Mouse (Mus musculus): ENCODE measurements around the gene AI661453. TPM values are rescaled to one million over a fixed set of nuclear protein-coding genes. Genes with fewer than 3 reads are reported as not detected.
"Not testable (repeated sequence)": the region's sequence is repeated elsewhere in the genome, so short reads cannot be mapped to it uniquely, and the experiment has no call there.

AI661453 gene
- 1 to 10 TPM; 2.7 to 4.4 TPM for total RNA-seq (2021)
- long read RNA-seq, experiment 1, partial matches to known transcripts, result 1 of 1 reads
- long read RNA-seq, experiment 1, other reads (novel, unspliced or antisense), result 0 of 1 reads
- long read RNA-seq, experiment 2, result 0 reads

GRCm38 (mm10) chr17:47436156-47436906, at the start of gene AI661453:
Gene AI661453 (plus strand): TSS chr17:47436615.
- DNase-seq (ENCODE audit: low spot score in 2 of 2), result no peak

DNA sequence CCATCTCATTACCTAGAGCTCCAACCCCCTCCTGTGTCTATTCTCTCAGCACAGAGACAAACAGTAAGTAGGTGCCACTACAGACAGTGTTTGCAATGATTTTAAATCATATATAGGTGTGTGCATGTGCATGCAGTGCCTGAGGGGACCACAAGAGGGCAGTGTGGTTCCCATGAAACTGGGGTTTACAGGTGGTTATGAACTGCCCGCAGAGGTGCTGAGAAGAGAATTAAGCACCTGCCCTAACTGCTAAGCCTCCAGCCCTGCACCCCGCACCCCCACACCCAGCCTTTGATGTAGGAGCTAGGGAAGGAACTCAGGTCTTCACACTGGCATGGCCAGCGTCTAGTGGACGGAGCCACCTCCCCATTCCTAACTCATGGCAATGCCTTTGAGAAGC, 49.8 kb upstream of the AI661453 start:
- DNase-seq (ENCODE audit: low spot score in 2 of 2), result peak in 1 of 2 experiments; percentile 39

DNA sequence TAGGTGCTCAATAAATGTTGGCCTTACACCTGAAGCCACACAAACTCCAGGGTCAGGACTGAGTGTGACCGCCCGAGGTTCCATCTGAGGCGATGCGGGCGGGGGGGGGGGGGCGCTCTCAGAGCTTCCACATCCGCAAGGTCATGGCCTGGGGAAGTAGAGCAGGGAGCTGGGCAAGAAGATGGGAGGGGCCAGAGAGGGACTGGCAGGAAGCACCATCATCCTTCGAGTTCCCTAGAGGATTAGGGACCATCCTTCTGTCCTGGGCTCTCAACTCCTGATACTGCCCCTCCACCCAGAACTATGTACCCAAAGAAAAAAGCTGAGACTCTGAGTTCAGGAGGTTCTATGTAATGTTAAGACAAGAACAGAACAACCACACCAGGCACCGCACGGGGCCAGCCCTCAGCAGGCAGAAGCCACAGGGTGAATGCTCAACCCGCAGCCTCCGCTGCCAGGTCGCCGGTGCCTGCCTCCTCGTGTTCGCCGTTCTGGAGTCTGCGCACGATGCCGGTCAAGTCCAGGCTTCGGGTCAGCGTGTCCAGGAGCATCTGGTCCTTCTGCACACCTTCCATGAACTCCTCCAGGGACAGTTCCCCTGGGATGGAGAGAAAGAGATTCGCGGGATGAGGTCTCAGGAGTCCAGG, 42.1 kb upstream of the AI661453 start:
- no peak for DNase-seq (ENCODE audit: low spot score in 2 of 2)

DNA sequence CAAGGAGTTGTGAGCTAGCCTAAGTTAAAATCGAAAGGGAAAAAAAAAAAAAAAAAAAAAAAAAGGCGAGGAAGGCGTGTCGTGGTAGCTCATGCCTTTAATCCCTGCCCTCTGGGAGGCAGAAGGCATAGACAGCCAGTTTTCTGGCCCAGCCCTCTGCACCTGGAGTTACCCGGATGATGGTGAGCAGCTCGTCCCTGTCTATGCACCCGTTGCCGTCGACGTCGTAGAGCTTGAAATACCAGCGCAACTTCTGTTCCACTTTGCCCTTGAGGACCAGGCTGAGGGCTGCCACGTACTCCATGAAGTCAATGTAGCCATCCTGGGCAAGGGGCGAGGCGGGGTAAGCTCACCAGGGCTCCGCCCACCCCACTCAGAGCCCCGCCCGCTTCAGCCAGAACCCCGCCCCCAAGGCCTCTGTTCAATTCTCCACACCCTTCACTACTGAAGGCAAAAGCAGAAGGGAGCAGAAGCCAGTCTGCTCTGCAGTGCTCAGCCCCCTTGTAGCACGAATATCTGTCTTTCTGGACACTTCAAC, 41.0 kb upstream of the AI661453 start:
- peak; percentile 20 to 26 for DNase-seq (ENCODE audit: low spot score in 2 of 2)

DNA sequence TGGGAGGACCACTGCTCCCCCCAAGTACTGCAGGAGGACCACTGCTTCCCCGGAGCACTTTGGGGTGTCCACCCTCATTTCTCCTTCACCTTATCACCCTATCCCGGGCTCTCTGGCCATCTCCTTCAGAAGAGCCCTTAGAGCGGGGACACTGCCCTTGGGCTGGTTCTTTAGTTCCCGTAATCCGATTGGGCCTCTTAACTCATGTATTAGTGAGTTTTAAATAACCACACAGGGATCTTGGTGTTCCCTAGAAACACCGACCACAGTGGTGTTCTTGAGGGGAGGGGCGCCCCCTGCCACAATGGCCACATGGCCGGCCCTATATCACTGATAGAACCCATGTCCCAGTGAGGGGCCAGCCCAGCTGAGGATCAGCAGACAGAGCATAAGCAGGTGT, 37.3 kb upstream of the AI661453 start:
- no peak for DNase-seq (ENCODE audit: low spot score in 2 of 2)

GRCm38 (mm10) chr17:47400451-47400850, 36.0 kb upstream of the AI661453 start, which contains the start of gene Guca1a:
Gene Guca1a (minus strand): TSS chr17:47400584.
- no peak for DNase-seq (ENCODE audit: low spot score in 2 of 2)

GRCm38 (mm10) chr17:47407717-47408557, 28.5 kb upstream of the AI661453 start:
- DNase-seq (ENCODE audit: low spot score in 2 of 2), result no peak

- DNase-seq (ENCODE audit: low spot score in 2 of 2), result peak; percentile 38 to 49
Measured at GRCm38 (mm10) chr17:47408558-47408898, 27.9 kb upstream of the AI661453 start.

DNA sequence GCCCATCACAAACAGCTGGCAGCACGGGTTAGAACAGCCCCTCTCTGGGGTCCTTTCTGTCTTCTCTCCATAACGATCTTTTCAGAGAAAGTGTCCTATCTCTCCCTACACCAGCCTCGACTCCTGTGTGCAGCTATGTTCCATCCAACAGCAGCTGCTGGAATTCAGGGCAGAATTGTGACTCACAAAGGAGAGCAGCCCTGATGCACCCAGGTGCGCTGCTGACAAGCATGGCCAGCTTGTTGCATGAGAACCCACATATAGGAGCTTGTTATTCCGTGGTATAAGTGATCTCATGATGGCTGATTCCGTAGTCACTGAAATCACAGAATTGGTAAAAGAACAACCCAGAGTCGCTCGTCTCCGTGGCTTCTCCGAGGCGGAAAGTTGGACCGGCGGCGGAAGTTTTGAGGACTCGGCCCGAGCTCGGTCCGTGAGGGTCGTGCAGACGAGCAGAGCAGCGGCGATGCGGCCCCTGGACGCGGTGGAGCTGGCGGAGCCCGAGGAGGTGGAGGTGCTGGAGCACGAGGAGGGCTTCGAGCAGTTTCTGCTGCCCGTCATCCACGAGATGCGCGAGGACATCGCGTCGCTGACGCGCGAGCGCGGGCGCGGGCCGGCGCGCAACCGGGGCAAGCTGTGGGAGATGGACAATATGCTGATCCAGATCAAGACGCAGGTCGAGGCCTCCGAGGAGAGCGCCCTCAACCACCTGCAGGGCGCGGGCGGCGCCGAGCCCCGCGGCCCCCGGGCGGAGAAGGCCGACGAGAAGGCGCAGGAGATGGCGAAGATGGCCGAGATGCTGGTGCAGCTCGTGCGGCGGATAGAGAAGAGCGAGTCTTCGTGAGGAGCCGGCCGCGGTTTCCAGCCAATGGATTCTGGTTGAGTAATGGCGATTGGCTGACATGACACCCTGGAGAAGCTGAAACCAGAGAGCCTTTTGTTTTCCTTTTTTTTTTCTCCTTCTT, 26.2 kb upstream of the AI661453 start:
- DNase-seq (ENCODE audit: low spot score in 2 of 2), result not testable (repeated sequence)

- no peak for DNase-seq (ENCODE audit: low spot score in 2 of 2)
Measured at GRCm38 (mm10) chr17:47420195-47420594, 16.2 kb upstream of the AI661453 start.

DNA sequence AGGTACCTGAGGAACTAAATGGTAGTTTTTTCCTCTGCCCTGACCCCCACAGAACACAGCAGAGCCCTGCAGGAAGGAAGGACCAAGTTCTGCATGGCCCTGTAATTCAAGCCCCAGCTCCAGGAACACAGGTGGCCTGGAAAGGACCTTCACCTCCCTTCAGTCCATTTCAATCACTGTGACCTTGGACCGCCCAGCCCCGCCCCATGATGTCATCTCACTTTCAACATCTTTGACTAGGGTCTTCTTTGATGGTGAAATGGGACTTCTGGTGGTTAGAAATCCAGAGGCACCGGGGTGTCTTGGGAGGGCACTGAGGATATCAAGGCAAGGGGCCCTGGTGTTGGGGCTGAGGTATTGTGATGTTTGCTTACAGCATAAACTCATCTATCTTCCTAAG, 14.8 kb upstream of the AI661453 start:
- DNase-seq (ENCODE audit: low spot score in 2 of 2), result no peak

GRCm38 (mm10) chr17:47422616-47423015, 13.8 kb upstream of the AI661453 start:
- not testable (repeated sequence) for DNase-seq (ENCODE audit: low spot score in 2 of 2)

GRCm38 (mm10) chr17:47424186-47424585, 12.2 kb upstream of the AI661453 start:
- no peak for DNase-seq (ENCODE audit: low spot score in 2 of 2)

DNA sequence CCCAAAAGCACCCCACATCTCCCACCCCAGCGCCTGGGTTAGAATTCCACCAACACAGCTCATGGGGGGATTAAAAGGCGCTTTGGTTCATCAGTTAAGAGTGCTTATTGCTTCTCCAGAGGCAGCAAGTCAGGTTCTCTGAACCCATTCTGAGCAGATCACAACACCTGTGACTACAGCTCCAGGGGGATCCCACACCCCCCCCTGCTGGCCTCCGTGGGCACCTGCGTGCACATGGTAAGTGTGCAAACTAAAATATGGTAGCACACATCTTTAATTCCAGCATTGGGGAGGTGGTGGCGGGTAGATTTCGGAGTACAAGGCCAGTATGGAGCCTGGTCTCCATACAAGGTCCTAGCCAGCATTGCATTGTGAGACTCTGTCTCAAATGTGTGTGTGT, 9.1 kb upstream of the AI661453 start:
- DNase-seq (ENCODE audit: low spot score in 2 of 2), result no peak

DNA sequence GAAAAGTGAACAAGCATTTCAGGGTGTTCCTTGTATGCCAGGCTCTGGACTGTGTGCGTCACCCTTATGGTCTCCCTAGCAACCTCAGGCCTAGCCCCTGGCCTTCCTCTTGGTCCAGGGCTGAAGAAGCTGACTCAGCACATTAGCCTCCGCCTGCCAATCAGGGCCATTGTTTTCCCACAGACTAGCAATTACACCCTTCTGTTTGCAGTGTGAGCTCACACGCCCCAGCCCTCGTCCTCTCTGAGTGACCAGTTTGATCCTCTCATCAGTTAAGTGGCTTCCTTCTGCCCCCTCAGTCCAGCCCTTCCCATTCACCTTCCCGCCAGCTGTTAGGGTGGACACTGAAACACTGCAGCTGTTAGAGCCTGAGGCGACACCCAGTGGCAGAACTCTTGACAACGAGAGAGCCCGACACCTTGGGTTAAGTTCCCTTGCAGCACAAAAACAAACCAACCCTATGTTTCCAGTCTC, 7.5 kb upstream of the AI661453 start:
- DNase-seq (ENCODE audit: low spot score in 2 of 2), result peak in 1 of 2 experiments; percentile 16

- DNase-seq (ENCODE audit: low spot score in 2 of 2), result no peak
Measured at GRCm38 (mm10) chr17:47430815-47431214, 5.6 kb upstream of the AI661453 start.

GRCm38 (mm10) chr17:47436907-47437547, 612 bp downstream of the AI661453 start, which contains the start of gene 1700001C19Rik:
Gene 1700001C19Rik (minus strand): TSS chr17:47437376.
- no peak for DNase-seq (ENCODE audit: low spot score in 2 of 2)

- no peak for DNase-seq (ENCODE audit: low spot score in 2 of 2)
Measured at GRCm38 (mm10) chr17:47438611-47439010, 2.2 kb downstream of the AI661453 start.

- no peak for DNase-seq (ENCODE audit: low spot score in 2 of 2)
Measured at GRCm38 (mm10) chr17:47439396-47440028, 3.1 kb downstream of the AI661453 start.

All from adrenal gland, postnatal 4 days (tissue).